Mouse (Mus musculus) MEL (cell line): ENCODE measurements at regions not wholly inside any gene's neighbourhood (a gene's known extent, or its start where the extent isn't known, plus 50 kb on each side); places are given as distances from the start of the nearest gene placed in this dataset.

Source experiments
- DNase-seq: peaks from one replicate; pipeline ENCODE4 v3.0.0; 2011; ENCODE audit warnings: low read depth, low spot score
- H3K27ac ChIP-seq: 2 replicates; pipeline ENCODE4 v1.5.1; 2012; ENCODE audit warnings: low read depth, mild to moderate bottlenecking, control low read depth, low read length, moderate library complexity; ENCODE audit not compliant: control insufficient read depth
- H3K27me3 ChIP-seq, 2 experiments: fragments of 150-350 bp in 1 of 2; sonication (generic) in 1 of 2; 2 replicates each; pipeline ENCODE4 v1.6.1; 2012; ENCODE audit warnings: low read length in 2 of 2, mild to moderate bottlenecking in 2 of 2, improper control_type of control experiment in 1 of 2, moderate library complexity in 1 of 2; ENCODE audit not compliant: insufficient read depth in 2 of 2, control insufficient read depth in 1 of 2
- H3K36me3 ChIP-seq, 2 experiments: 2 replicates each; pipeline ENCODE4 v1.6.1; 2012 to 2014; ENCODE audit warnings: low read length in 2 of 2, improper control_type of control experiment in 1 of 2, inconsistent platforms in 1 of 2, mild to moderate bottlenecking in 1 of 2; ENCODE audit not compliant: insufficient read depth in 2 of 2, control insufficient read depth in 1 of 2
- H3K4me1 ChIP-seq, 2 experiments: fragments of 150-350 bp in 1 of 2; sonication (generic) in 1 of 2; 2 replicates each; pipeline ENCODE4 v1.6.1; 2012; ENCODE audit warnings: low read length in 2 of 2, improper control_type of control experiment in 1 of 2, mild to moderate bottlenecking in 1 of 2; ENCODE audit not compliant: insufficient read depth in 2 of 2, control insufficient read depth in 1 of 2
- H3K4me3 ChIP-seq, 2 experiments: fragments of 150-350 bp in 1 of 2; sonication (generic) in 1 of 2; 2 replicates each; pipeline ENCODE4 v1.5.1; 2012; ENCODE audit warnings: low read depth in 2 of 2, low read length in 2 of 2, mild to moderate bottlenecking in 2 of 2, moderate library complexity in 2 of 2, control low read depth in 1 of 2, improper control_type of control experiment in 1 of 2; ENCODE audit not compliant: control insufficient read depth in 1 of 2, insufficient read depth in 1 of 2
- H3K79me2 ChIP-seq: 2 replicates; pipeline ENCODE4 v1.6.1; 2012; ENCODE audit warnings: mild to moderate bottlenecking, low read length, moderate library complexity; ENCODE audit not compliant: control insufficient read depth, poor library complexity, insufficient read depth
- H3K9ac ChIP-seq: 2 replicates; pipeline ENCODE4 v1.6.1; 2012; ENCODE audit warnings: low read depth, mild to moderate bottlenecking, control low read depth, low read length, moderate library complexity; ENCODE audit not compliant: control insufficient read depth, poor library complexity, severe bottlenecking
- H3K9me3 ChIP-seq: fragments of 150-350 bp; sonication (generic); replicated peaks from 2 replicates; pipeline ENCODE4 v1.6.1; 2012; ENCODE audit warnings: mild to moderate bottlenecking, low read length, improper control_type of control experiment, moderate library complexity; ENCODE audit not compliant: insufficient read depth
- CHD2 ChIP-seq: IDR thresholded peaks from 2 replicates; pipeline ENCODE4 v1.6.1; 2011; ENCODE audit warnings: low read length, improper control_type of control experiment
- EP300 ChIP-seq, 2 experiments: IDR thresholded peaks; 2 replicates each; pipeline ENCODE4 v1.6.1; 2011; ENCODE audit warnings: improper control_type of control experiment in 2 of 2, low read length in 2 of 2, low read depth in 1 of 2, mild to moderate bottlenecking in 1 of 2
- ETS1 ChIP-seq: IDR thresholded peaks from 2 replicates; pipeline ENCODE4 v1.6.1; 2012; ENCODE audit warnings: low read depth, mild to moderate bottlenecking, inconsistent platforms, low read length, improper control_type of control experiment, moderate library complexity
- GATA1 ChIP-seq: IDR thresholded peaks from 2 replicates; pipeline ENCODE4 v1.6.1; 2011; ENCODE audit warnings: low read depth, low read length, improper control_type of control experiment
- KAT2A ChIP-seq: conservative IDR thresholded peaks from 2 replicates; pipeline ENCODE4 v1.6.1; 2012; ENCODE audit warnings: low read depth, low read length, improper control_type of control experiment, inconsistent platforms
- MAX ChIP-seq: IDR thresholded peaks from 2 replicates; pipeline ENCODE4 v1.6.1; 2011; ENCODE audit warnings: low read length, improper control_type of control experiment
- MEF2A ChIP-seq: IDR thresholded peaks from 2 replicates; pipeline ENCODE4 v1.6.1; 2014; ENCODE audit warnings: low read depth, mild to moderate bottlenecking, inconsistent platforms, low read length, improper control_type of control experiment; ENCODE audit not compliant: poor library complexity, insufficient replicate concordance, severe bottlenecking; ENCODE audit errors: extremely low read depth
- POLR2AphosphoS2 ChIP-seq: IDR thresholded peaks from 2 replicates; pipeline ENCODE4 v1.6.1; 2011; ENCODE audit warnings: low read length, improper control_type of control experiment
- POLR2AphosphoS5 ChIP-seq: IDR thresholded peaks from 2 replicates; pipeline ENCODE4 v1.6.1; 2012; ENCODE audit warnings: low read depth, borderline replicate concordance, mild to moderate bottlenecking, inconsistent platforms, low read length, moderate library complexity, mixed read lengths
- SIN3A ChIP-seq: IDR thresholded peaks from 2 replicates; pipeline ENCODE4 v1.6.1; 2012; ENCODE audit warnings: low read length, improper control_type of control experiment, inconsistent platforms
- TCF12 ChIP-seq: IDR thresholded peaks from 2 replicates; pipeline ENCODE4 v1.6.1; 2014; ENCODE audit warnings: low read depth, mild to moderate bottlenecking, inconsistent platforms, low read length, improper control_type of control experiment, moderate library complexity
- ZC3H11A ChIP-seq: IDR thresholded peaks from 2 replicates; pipeline ENCODE4 v1.6.1; 2012; ENCODE audit warnings: low read depth, mild to moderate bottlenecking, inconsistent platforms, low read length, improper control_type of control experiment
- ZKSCAN1 ChIP-seq: IDR thresholded peaks from 2 replicates; pipeline ENCODE4 v1.6.1; 2012; ENCODE audit warnings: low read depth, mild to moderate bottlenecking, inconsistent platforms, low read length, improper control_type of control experiment, moderate library complexity

DNA sequence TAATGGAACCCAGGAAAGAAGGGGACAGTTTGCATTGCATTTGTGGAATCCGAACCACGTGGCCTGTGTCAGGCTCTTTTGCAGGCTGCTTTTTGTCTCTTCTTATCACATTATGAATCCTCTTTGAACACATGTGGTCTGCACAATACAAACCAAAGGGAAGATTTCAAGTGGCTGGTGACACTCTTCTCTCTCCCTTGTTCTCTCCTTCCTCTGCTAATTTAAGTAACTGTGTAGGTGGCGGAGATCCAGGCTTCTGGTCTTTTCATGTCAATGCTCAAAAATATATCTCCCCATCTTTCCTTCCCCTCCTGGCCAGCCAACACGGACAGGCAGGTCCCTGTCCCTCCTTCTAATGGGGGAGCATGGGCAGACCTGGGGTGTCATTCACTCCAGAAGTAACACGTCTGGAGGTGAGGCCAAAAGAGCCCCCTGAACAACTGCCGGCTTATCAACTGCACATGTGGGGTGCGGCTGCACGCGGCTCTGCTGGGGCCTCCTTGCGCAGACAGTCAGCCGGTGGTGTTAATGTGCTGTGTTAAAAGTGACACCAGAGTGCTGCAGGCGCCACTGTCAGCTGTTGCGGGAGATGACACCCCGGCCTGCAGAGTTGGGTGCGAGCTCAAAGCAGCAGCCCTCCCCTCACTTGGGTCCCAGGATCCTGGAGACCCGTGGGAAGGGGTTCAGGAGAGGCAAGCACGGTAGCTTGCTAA lies 130.3 kb upstream of the Gli2 start:
- no peak overlapping the region for H3K4me3 ChIP-seq
- no peaks in the 10 kb centered on the region for H3K79me2 ChIP-seq
- H3K27me3 ChIP-seq = no peaks in the 10 kb centered on the region
- TF ChIP-seq TCF12 (no peak), KAT2A (no peak), POLR2AphosphoS5 (no peak), ETS1 (no peak), POLR2AphosphoS2 (no peak), EP300 (IDR thresholded peaks at IDR 0.05; ENCODE audit: low read depth in 1 of 2, low read length in 2 of 2) (no peak)
- no peaks in the 10 kb centered on the region for H3K36me3 ChIP-seq
- H3K27ac ChIP-seq = no peak overlapping the region
- no peak overlapping the region for H3K9ac ChIP-seq
- DNase-seq = no peak
- no peaks in the 10 kb centered on the region for H3K9me3 ChIP-seq
- no peaks in the 10 kb centered on the region for H3K4me1 ChIP-seq

DNA sequence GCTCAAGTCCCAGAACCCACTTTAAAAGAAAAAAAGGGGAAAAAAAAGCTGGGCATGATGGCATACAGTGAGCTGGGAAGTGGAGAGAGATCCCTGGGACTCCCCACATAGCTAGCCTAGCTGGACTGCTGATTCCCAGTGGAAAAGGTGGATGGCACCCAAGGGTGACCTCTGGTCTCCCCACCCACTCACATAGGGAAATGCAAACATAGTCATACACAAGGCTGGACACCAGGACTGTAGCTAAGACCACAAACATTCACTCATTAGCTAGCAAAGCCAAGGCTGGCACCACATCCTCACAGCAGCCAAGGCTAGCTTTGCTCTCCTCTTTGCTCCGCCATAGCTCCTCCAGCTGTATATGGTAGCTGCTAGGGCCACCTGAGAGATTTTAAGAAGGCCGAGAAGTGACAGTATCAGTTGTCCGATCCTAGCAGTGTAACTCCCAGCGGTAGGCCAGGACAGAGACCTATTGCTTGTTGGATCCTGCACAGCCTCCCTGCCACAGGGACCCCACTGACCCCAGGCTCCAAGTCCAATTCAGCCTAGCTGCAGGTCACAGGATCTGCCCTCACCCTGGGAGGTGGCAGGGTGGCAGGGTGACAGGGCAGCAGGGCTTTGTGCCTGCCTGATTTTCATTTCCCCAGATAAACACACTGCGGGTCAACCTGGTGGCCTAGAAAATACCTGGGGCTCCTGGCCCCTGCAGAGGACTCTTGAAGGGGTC lies 119.8 kb upstream of the Gli2 start:
- TF ChIP-seq MAX = no peak
- TF ChIP-seq SIN3A = no peak
- TF ChIP-seq, all 39 proteins: peak for 0
- Histone ChIP-seq H3K9ac (no peak overlapping the region), H3K4me3 (no peak overlapping the region), H3K27me3 (no peaks in the 10 kb centered on the region), H3K9me3 (no peaks in the 10 kb centered on the region), H3K27ac (no peak overlapping the region), H3K36me3 (no peaks in the 10 kb centered on the region), H3K4me1 (no peaks in the 10 kb centered on the region), H3K79me2 (no peaks in the 10 kb centered on the region)
- no peak for DNase-seq

DNA sequence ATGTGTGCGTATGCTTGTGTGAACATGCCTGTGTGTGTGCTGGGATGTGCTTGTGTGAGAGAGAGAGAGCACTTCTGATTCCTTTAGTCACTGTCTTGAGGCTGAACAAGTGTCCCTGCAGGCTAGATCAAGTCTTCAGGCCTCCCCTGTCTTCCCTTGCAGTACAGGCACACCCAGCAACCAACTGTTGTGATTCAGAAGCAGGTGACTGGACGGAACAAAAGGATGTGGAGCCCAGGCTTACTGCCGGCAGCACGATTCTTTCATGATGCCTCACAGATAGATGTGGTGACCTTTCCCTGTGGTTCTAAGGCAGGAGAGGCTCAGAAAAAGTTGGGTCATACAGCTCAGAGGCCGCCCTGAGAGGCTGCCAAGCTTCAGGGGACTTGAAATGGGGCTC lies 114.0 kb upstream of the Gli2 start:
- H3K9me3 ChIP-seq = no peaks in the 10 kb centered on the region
- H3K79me2 ChIP-seq = no peaks in the 10 kb centered on the region
- no peak overlapping the region for H3K27ac ChIP-seq
- H3K36me3 ChIP-seq = no peaks in the 10 kb centered on the region
- TF ChIP-seq MEF2A (no peak), CHD2 (no peak), ZKSCAN1 (no peak), ETS1 (no peak), EP300 (IDR thresholded peaks at IDR 0.05; ENCODE audit: low read depth in 1 of 2, low read length in 2 of 2) (no peak), MAX (no peak), GATA1 (no peak), ZC3H11A (no peak), TCF12 (no peak)
- H3K9ac ChIP-seq = no peak overlapping the region
- no peak overlapping the region for H3K4me3 ChIP-seq
- H3K27me3 ChIP-seq = no peaks in the 10 kb centered on the region
- H3K4me1 ChIP-seq = no peaks in the 10 kb centered on the region
- no peak for DNase-seq
